Mouse (Mus musculus) limb, embryonic 14.5 days (tissue): ENCODE measurements around the gene Lactbl1. TPM values are rescaled to one million over a fixed set of nuclear protein-coding genes. Genes with fewer than 3 reads are reported as not detected.

Experiments
- ATAC-seq: fragments of 200-750 bp; cut with Nextera tagmentation; 2 replicates; pipeline ENCODE4 v1.8.0; 2017; ENCODE audit warnings: low read depth, moderate number of reproducible peaks, moderate TSS enrichment; ENCODE audit not compliant: low FRiP score
- DNase-seq: peaks from one replicate; pipeline ENCODE4 v3.0.0-alpha.2; 2015; ENCODE audit warnings: low spot score
- H3K27ac ChIP-seq: fragments of 300-500 bp; sonication (generic); replicated peaks from 2 replicates; pipeline ENCODE4 v1.5.1; 2014; ENCODE audit warnings: low read depth, mild to moderate bottlenecking, low read length, moderate library complexity, mixed read lengths
- H3K27me3 ChIP-seq: fragments of 300-500 bp; sonication (generic); 2 replicates; pipeline ENCODE4 v1.6.1; 2014; ENCODE audit warnings: low read length, mixed read lengths; ENCODE audit not compliant: control insufficient read depth, insufficient read depth
- H3K36me3 ChIP-seq: fragments of 300-500 bp; sonication (generic); 2 replicates; pipeline ENCODE4 v1.6.1; 2014; ENCODE audit warnings: mild to moderate bottlenecking, low read length, moderate library complexity, mixed read lengths; ENCODE audit not compliant: control insufficient read depth, insufficient read depth
- H3K4me1 ChIP-seq: fragments of 300-500 bp; sonication (generic); 2 replicates; pipeline ENCODE4 v1.6.1; 2014; ENCODE audit warnings: antibody characterized with exemption, low read length, mixed read lengths; ENCODE audit not compliant: control insufficient read depth, insufficient read depth
- H3K4me2 ChIP-seq: fragments of 300-500 bp; sonication (generic); replicated peaks from 2 replicates; pipeline ENCODE4 v1.6.1; 2014; ENCODE audit warnings: low read depth, mild to moderate bottlenecking, low read length, moderate library complexity; ENCODE audit not compliant: severe bottlenecking
- H3K4me3 ChIP-seq: fragments of 300-500 bp; sonication (generic); replicated peaks from 2 replicates; pipeline ENCODE4 v1.5.1; 2014; ENCODE audit warnings: low read length
- H3K9ac ChIP-seq: fragments of 300-500 bp; sonication (generic); 2 replicates; pipeline ENCODE4 v1.6.1; 2014; ENCODE audit warnings: mild to moderate bottlenecking, low read depth, low read length, moderate library complexity; ENCODE audit not compliant: severe bottlenecking
- H3K9me3 ChIP-seq: fragments of 300-500 bp; sonication (generic); 2 replicates; pipeline ENCODE4 v1.6.1; 2016; ENCODE audit warnings: low read length; ENCODE audit not compliant: control insufficient read depth
- POLR2A ChIP-seq: fragments of 200-500 bp; IDR thresholded peaks from 2 replicates; pipeline ENCODE4 v1.8.0; 2012; ENCODE audit warnings: inconsistent platforms, mild to moderate bottlenecking, moderate library complexity, borderline replicate concordance; ENCODE audit not compliant: insufficient read depth, insufficient read length; ENCODE audit errors: extremely low read depth
- WGBS: fragments of 180-500 bp; shearing (Covaris S2); extraction: QIAGEN DNeasy Blood & Tissue Kit; methylation state at CpG from one replicate; pipeline ENCODE4 v1.1.7; 2014; 5-methylcytosine and 5-hydroxymethylcytosine counted together
- microRNA-seq: library from miRNA; unstranded; fragments of <30 nt; microRNA quantifications from one replicate; pipeline ENCODE4, GENCODE M21; 2016
- polyA plus RNA-seq, 2 experiments: library from polyadenylated mRNA; depleted of rRNA in 1 of 2; stranded (reverse) in 1 of 2; unstranded in 1 of 2; fragments of >200 nt; fragmentation: Nextera tagmentation in 1 of 2; extraction: Ambion mirVana in 1 of 2; gene quantifications; 2 replicates each; pipeline versions ENCODE4 v1.2.1 to v1.2.3; 2012 to 2014

Gene Lactbl1
- polyA plus RNA-seq, 2 experiments, result 0.09 TPM; not detected in 1

GRCm38 (mm10) chr4:136679221-136679620 lies 56.8 kb downstream of the Lactbl1 start:
- H3K4me2 ChIP-seq, result no peak overlapping the region
- WGBS, result 75% methylated on average over 8 of the region's 8 CpGs
- H3K4me3 ChIP-seq, result no peak overlapping the region
- no peak overlapping the region for H3K27ac ChIP-seq
- DNase-seq, result no peak
- H3K9ac ChIP-seq, result no peak overlapping the region
- no peak for TF ChIP-seq POLR2A
- no peaks in the 10 kb centered on the region for H3K27me3 ChIP-seq
- 0 out of 2 replicates have a peak, but pooled peaks cover 4% of the 10 kb centered on the region for H3K4me1 ChIP-seq
- no peak for ATAC-seq
- peaks cover 25% of the 10 kb centered on the region for H3K36me3 ChIP-seq
- no peaks in the 10 kb centered on the region for H3K9me3 ChIP-seq

GRCm38 (mm10) chr4:136680641-136681040 lies 58.2 kb downstream of the Lactbl1 start:
- H3K4me2 ChIP-seq, result no peak overlapping the region
- H3K4me1 ChIP-seq, result peaks cover 6% of the 10 kb centered on the region; the same call in 1 of the 2 replicates
- H3K4me3 ChIP-seq, result no peak overlapping the region
- ATAC-seq, result no peak
- H3K27me3 ChIP-seq, result no peaks in the 10 kb centered on the region
- DNase-seq, result peak; percentile 14
- H3K27ac ChIP-seq, result no peak overlapping the region
- peaks cover 14% of the 10 kb centered on the region for H3K36me3 ChIP-seq
- WGBS, result 45% methylated on average over 14 of the region's 14 CpGs
- no peak overlapping the region for H3K9ac ChIP-seq
- no peaks in the 10 kb centered on the region for H3K9me3 ChIP-seq
- no peak for TF ChIP-seq POLR2A

DNA sequence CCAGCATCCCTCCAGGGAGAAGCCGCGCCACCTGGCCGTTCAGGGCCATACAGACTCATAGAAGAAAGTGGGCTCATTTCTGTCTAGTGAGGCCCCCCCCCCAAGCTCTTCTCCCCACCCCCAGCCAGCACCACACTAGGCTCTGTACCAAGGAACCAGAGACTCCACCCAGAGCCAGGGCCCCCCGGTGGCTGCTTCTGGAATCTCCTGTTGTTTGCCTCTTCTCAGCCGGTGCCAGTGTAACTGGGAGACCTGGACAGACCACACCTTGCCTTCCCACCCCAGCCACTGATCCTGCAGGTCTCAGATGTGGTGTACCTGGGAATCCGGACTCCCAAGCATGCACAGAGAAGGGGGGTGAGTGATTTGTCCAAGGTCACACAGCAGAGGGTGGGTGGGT lies 62.1 kb downstream of the Lactbl1 start:
- Histone ChIP-seq H3K27me3 (no peaks in the 10 kb centered on the region), H3K4me2 (no peak overlapping the region), H3K9ac (no peak overlapping the region), H3K4me3 (no peak overlapping the region), H3K9me3 (no peaks in the 10 kb centered on the region), H3K36me3 (peaks cover 18% of the 10 kb centered on the region), H3K27ac (no peak overlapping the region), H3K4me1 (peaks cover 8% of the 10 kb centered on the region; the same call in 1 of the 2 replicates)
- 76% methylated on average over 6 of the region's 6 CpGs for WGBS
- ATAC-seq, result no peak
- TF ChIP-seq POLR2A, result no peak
- no peak for DNase-seq

GRCm38 (mm10) chr4:136685431-136685869 lies 63.0 kb downstream of the Lactbl1 start:
- H3K27ac ChIP-seq, result no peak overlapping the region
- no peak overlapping the region for H3K9ac ChIP-seq
- TF ChIP-seq POLR2A, result no peak
- H3K36me3 ChIP-seq, result peaks cover 24% of the 10 kb centered on the region
- H3K4me3 ChIP-seq, result no peak overlapping the region
- DNase-seq, result peak; percentile 22
- H3K4me1 ChIP-seq, result peaks cover 4% of the 10 kb centered on the region; the same call in 1 of the 2 replicates
- ATAC-seq, result peak; percentile 42; the same call in 1 of the 2 replicates
- no peaks in the 10 kb centered on the region for H3K9me3 ChIP-seq
- WGBS, result 21% methylated on average over 10 of the region's 10 CpGs
- H3K27me3 ChIP-seq, result no peaks in the 10 kb centered on the region
- H3K4me2 ChIP-seq, result no peak overlapping the region

GRCm38 (mm10) chr4:136688113-136688512 lies 65.7 kb downstream of the Lactbl1 start:
- Histone ChIP-seq H3K36me3 (peaks cover 33% of the 10 kb centered on the region; the same call in 1 of the 2 replicates), H3K27ac (no peak overlapping the region), H3K9ac (no peak overlapping the region), H3K9me3 (no peaks in the 10 kb centered on the region), H3K27me3 (no peaks in the 10 kb centered on the region), H3K4me2 (no peak overlapping the region), H3K4me1 (peaks cover 4% of the 10 kb centered on the region; the same call in 1 of the 2 replicates), H3K4me3 (no peak overlapping the region)
- ATAC-seq (no peak), DNase-seq (no peak)
- TF ChIP-seq POLR2A, result no peak
- WGBS, result 67% methylated on average over 4 of the region's 4 CpGs

Small RNAs within 50 kb of the gene (microRNA-seq; reads per million reads assigned to microRNA genes)
- gene Gm22180, result not detected

Other genes with a start within 250 kb of the Lactbl1 start
- gene Htr1d, start 199.1 kb upstream of the Lactbl1 start, polyA plus RNA-seq (2012; rRNA removed), result 0.23 and 0.63 TPM in 2 replicates
- gene Htr1d, start 199.1 kb upstream of the Lactbl1 start, polyA plus RNA-seq (2014; fragmentation: Nextera tagmentation; extraction: Ambion mirVana), result 0.25 and 0.44 TPM in 2 replicates
- gene 6030445D17Rik, start 160.4 kb upstream of the Lactbl1 start, polyA plus RNA-seq (2012; rRNA removed), result 0.27 and 0.38 TPM in 2 replicates
- 0.26 and 0.48 TPM in 2 replicates for gene 6030445D17Rik, start 160.4 kb upstream of the Lactbl1 start, polyA plus RNA-seq (2014; fragmentation: Nextera tagmentation; extraction: Ambion mirVana)
- 20.1 and 21.8 TPM in 2 replicates for gene Luzp1, start 152.9 kb upstream of the Lactbl1 start, polyA plus RNA-seq (2012; rRNA removed)
- 112 and 119 TPM in 2 replicates for gene Luzp1, start 152.9 kb upstream of the Lactbl1 start, polyA plus RNA-seq (2014; fragmentation: Nextera tagmentation; extraction: Ambion mirVana)
- 89.9 and 97.9 TPM in 2 replicates for gene Kdm1a, start 19.9 kb upstream of the Lactbl1 start, polyA plus RNA-seq (2012; rRNA removed)
- gene Kdm1a, start 19.9 kb upstream of the Lactbl1 start, polyA plus RNA-seq (2014; fragmentation: Nextera tagmentation; extraction: Ambion mirVana), result 51.9 and 62.8 TPM in 2 replicates
- not detected in 2 replicates for gene Tex46, start 12.2 kb upstream of the Lactbl1 start, polyA plus RNA-seq (2012; rRNA removed)
- not detected in 2 replicates for gene Tex46, start 12.2 kb upstream of the Lactbl1 start, polyA plus RNA-seq (2014; fragmentation: Nextera tagmentation; extraction: Ambion mirVana)
- gene Ephb2, start 213.4 kb downstream of the Lactbl1 start, polyA plus RNA-seq (2012; rRNA removed), result 45.2 and 70.7 TPM in 2 replicates
- gene Ephb2, start 213.4 kb downstream of the Lactbl1 start, polyA plus RNA-seq (2014; fragmentation: Nextera tagmentation; extraction: Ambion mirVana), result 17.9 and 19.4 TPM in 2 replicates